In genomic region chr10:69533505-69534388, GRCm38 (mm10) we compare ENCODE assay signal across 7 mouse cellular contexts.
DNase-seq lines count a peak whose midpoint lies in the region; ATAC-seq and TF ChIP-seq lines count a peak whose summit lies in the region.

No protein-coding gene starts in this region.

- no peaks in the 10 kb centered on the region for H3K36me3 ChIP-seq in embryonic facial prominence, embryonic 10.5 days (replicated peaks)
- H3K36me3 ChIP-seq in kidney, adult 2 months (ENCODE audit: control insufficient read depth, insufficient read depth, low read length) = no peaks in the 10 kb centered on the region
- H3K36me3 ChIP-seq in limb, embryonic 10.5 days = peaks cover 2% of the 10 kb centered on the region; the same call in 1 of the 2 replicates

- no peak overlapping the region for H3K27ac ChIP-seq in brown adipose tissue, adult 24 weeks (replicated peaks; ENCODE audit: low read depth, low read length)
- peak overlapping the region; percentile 82 for H3K27ac ChIP-seq in embryonic facial prominence, embryonic 10.5 days (replicated peaks)
- H3K27ac ChIP-seq in kidney, adult 2 months (ENCODE audit: insufficient read depth, low read depth, low read length) = peak overlapping the region; percentile 79
- peak overlapping the region; percentile 88 for H3K27ac ChIP-seq in limb, embryonic 10.5 days

- H3K4me3 ChIP-seq in brown adipose tissue, adult 24 weeks (ENCODE audit: insufficient read depth, low read depth, low read length) = peak overlapping the region; percentile 26
- H3K4me3 ChIP-seq in embryonic facial prominence, embryonic 10.5 days = peak overlapping the region; percentile 56
- peak overlapping the region; percentile 80 for H3K4me3 ChIP-seq in kidney, adult 2 months (ENCODE audit: insufficient read depth, low read depth, low read length)
- peak overlapping the region; percentile 61 for H3K4me3 ChIP-seq in limb, embryonic 10.5 days

- 2% methylated on average over 22 of the region's 22 CpGs for WGBS in embryonic facial prominence, embryonic 10.5 days
- 3% methylated on average over 22 of the region's 22 CpGs for WGBS in kidney, adult 2 months
- 8% methylated on average over 22 of the region's 22 CpGs for WGBS in limb, embryonic 10.5 days

- no peaks in the 10 kb centered on the region for H3K9me3 ChIP-seq in embryonic facial prominence, embryonic 10.5 days
- H3K9me3 ChIP-seq in limb, embryonic 10.5 days (replicated peaks) = no peaks in the 10 kb centered on the region

- H3K4me1 ChIP-seq in brown adipose tissue, adult 24 weeks (ENCODE audit: control insufficient read depth, insufficient read depth, insufficient read length, low read length) = no peaks in the 10 kb centered on the region
- H3K4me1 ChIP-seq in embryonic facial prominence, embryonic 10.5 days = peaks cover 55% of the 10 kb centered on the region
- H3K4me1 ChIP-seq in kidney, adult 2 months (ENCODE audit: control insufficient read depth, insufficient read depth, low read length) = peaks cover 15% of the 10 kb centered on the region; the same call in 1 of the 2 replicates
- peaks cover 46% of the 10 kb centered on the region for H3K4me1 ChIP-seq in limb, embryonic 10.5 days

- TF ChIP-seq POLR2A in kidney, adult 2 months (IDR thresholded peaks at IDR 0.05; ENCODE audit: low read depth, low read length) = no peak

- H3K27me3 ChIP-seq in embryonic facial prominence, embryonic 10.5 days (replicated peaks; ENCODE audit: low read depth, poor library complexity, severe bottlenecking) = no peaks in the 10 kb centered on the region
- H3K27me3 ChIP-seq in kidney, adult 2 months (replicated peaks; ENCODE audit: control insufficient read depth, insufficient read depth, low read length) = no peaks in the 10 kb centered on the region
- H3K27me3 ChIP-seq in limb, embryonic 10.5 days (ENCODE audit: low read depth, poor library complexity, severe bottlenecking) = no peaks in the 10 kb centered on the region

- peak; percentile 82 for DNase-seq in embryonic facial prominence, embryonic 10.5 days (ENCODE audit: low spot score)
- peak; percentile 39 to 57 for DNase-seq in heart, adult 18-20 months
- peak; percentile 81 for DNase-seq in kidney, adult 2 months
- DNase-seq in limb, embryonic 10.5 days (ENCODE audit: low spot score) = peak; percentile 73
- DNase-seq in neural tube, embryonic 10.5 days (ENCODE audit: extremely low spot score, low spot score) = peak; percentile 71

- ATAC-seq in monocyte, adult 5-6 weeks (replicated peaks; ENCODE audit: insufficient number of reproducible peaks, low FRiP score, low TSS enrichment, poor library complexity, severe bottlenecking) = no peak

- TF ChIP-seq CTCF in kidney, adult 2 months (conservative IDR thresholded peaks at IDR 0.05; ENCODE audit: insufficient read depth, insufficient read length, low read depth, low read length) = no peak

Comparison
In these comparisons a context has a peak if more than half of its experiments do, and no peak if none do; other contexts are left out.
1. H3K4me3 ChIP-seq: peak in every context shown above with its lines; median percentile 80 in kidney, adult 2 months; 61 in limb, embryonic 10.5 days; 56 in embryonic facial prominence, embryonic 10.5 days; 26 in brown adipose tissue, adult 24 weeks.